Mouse (Mus musculus): ENCODE measurements around the gene Prmt3.

- TF ChIP-seq CTCF (IDR thresholded peaks at IDR 0.05; ENCODE audit: insufficient read depth, low read depth, low read length) (no peak), POLR2A (IDR thresholded peaks at IDR 0.05; ENCODE audit: insufficient read depth, low read depth, low read length) (no peak)
Observed at GRCm38 (mm10) chr7:49877307-49877706, 99.2 kb downstream of the Prmt3 start.

Measured in olfactory bulb, adult 2 months (tissue).